Mouse (Mus musculus) lung, postnatal 36 days (tissue): ENCODE data around the gene Zfp704.

Experiments used
- DNase-seq: peaks from one replicate; pipeline ENCODE4 v3.0.0; 2022; ENCODE audit warnings: mixed read lengths

Gene Zfp704

DNA sequence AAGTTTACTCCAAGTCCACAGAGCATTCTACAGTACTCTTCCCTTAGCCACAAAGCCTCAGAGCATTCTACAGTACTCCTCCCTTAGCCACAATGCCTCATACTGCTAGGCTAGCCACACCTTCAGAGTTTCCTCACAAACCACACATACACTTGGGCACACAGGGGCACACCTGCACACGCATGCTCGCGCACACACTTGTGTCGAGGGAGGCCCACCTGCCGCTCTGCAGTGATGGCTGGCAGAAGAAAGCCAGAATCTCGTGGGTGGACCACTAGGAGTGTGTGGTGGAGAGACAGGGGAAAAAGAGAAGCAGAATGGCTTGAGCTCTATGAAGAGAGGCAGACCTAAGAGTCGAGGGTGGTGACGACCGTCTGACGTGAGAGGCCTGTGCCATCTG, 97.7 kb downstream of the Zfp704 start:
- no peak for DNase-seq

DNA sequence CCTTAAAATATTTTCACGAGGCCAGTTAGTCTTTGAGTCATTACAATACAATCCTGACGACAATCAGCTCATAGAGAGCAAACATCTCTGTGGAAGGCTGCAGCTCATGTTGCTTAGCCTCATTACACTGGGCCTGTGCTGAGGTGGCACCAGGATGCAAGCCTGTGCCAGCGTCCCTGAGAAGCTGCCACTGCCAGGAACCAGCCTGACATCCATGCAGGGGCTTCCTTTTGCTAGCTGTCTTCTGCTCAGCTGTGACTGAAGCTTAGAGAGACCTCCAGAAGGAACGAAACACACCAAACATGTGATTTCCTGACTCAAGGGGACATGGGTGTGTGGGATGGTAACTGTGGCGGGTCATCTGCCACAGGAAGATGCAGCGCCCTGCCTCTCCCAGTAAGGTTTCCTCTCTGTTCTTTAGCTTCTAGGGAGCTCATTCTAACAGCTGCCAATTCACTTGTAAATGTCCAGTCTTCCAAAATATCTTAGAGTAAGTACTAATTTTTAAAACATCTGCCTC, 104.1 kb downstream of the Zfp704 start:
- no peak for DNase-seq

DNA sequence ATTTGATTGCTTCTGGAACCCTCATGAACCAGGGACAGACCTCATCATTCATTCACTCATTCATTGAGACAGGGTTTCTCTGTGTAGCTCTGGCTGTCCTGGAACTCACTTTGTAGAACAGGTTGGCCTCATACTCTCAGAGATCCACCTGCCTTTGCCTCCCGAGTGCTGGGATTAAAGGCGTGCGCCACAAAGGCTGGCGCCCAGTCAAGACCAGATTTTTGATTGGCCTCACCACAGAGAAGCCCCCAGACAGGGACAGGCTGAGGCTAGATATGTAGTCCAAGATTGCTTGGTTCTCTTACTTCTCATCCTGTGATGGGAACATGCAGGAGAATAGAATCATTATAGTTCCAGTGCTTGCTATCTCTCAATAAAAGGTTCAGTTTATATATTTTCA, 105.5 kb downstream of the Zfp704 start:
- no peak for DNase-seq

DNA sequence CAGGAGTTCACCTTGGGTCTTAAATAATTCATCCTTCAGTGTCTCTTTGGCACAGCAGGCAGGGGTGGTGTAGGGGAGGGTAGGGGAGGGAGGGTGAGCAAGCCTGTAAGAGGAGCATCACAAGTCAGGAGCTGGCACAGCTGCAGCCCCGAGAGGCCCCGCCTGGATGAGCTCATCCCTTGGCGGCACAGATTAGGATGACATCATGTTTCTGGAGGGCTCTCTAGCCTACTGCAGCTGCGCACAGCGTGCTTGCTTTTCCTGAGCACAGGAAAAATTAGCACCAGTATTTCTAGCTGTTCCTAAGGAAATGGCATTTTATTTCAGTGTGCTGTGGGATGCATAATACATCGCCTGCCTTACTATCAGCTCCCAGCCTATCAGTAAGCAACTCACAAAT, 109.2 kb downstream of the Zfp704 start:
- peak; percentile 95 for DNase-seq

DNA sequence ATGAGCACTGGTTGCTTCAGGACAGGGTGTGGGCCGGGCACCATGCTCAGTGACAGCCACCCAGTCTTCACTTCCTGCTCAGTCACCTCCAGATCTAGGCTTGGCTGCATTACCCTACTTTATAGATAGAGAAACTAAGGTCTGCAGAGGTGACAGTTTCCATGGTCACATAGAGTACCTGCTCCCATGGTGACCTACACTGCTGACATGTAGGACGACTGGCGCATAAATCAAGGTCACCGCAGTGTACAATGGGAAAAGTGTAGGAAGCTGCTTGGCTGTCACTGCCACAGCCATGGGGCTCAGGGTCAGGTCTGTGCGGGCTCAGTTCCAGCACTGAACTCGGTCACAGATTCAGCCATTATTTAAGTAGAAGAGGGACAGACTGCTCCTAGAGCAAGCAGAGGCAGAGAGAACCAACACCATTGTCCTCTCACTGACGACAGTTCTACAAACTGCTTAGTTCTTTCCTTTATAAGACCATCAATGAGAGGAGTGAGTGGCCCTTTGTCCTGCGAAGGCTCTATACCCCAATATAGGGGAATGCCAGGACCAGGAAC, 109.8 kb downstream of the Zfp704 start:
- no peak for DNase-seq

DNA sequence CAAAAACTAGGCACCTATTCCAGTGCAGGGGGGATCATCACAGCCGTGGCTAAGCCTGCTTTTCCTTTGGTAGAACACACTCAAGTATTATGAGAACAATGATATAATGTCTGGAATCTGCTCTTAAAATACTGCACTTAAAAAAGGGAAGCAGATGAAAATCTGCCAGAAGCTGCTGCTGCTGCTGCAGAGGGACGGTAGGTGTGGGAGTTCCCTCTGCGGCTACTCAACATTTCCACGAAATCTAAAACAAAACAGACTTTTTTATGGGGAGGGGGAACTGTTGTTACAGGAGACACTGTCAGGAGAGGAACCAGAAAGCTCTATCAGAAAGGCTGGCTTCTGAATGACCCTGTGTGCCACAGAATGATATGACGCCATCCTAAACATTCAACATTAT, 110.4 kb downstream of the Zfp704 start:
- DNase-seq: no peak

DNA sequence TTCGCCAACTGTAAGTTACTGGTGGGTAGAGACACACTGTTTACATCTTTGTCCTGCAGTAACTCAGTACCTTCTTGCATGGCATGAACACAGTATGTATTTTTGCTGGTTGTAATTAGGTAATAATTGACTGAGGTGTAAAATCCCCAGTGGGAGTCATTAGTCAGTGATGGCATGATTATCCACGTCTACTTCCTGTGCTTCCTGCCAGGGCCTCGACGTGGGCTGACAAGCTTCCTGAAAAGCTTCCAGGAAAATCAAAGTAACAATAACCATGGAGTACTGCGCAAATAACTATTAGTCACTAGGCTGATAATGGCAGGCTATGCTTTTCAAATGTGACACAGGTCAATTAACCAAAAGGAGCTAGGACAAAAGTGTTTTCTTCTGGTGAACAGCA, 112.6 kb downstream of the Zfp704 start:
- no peak for DNase-seq

DNA sequence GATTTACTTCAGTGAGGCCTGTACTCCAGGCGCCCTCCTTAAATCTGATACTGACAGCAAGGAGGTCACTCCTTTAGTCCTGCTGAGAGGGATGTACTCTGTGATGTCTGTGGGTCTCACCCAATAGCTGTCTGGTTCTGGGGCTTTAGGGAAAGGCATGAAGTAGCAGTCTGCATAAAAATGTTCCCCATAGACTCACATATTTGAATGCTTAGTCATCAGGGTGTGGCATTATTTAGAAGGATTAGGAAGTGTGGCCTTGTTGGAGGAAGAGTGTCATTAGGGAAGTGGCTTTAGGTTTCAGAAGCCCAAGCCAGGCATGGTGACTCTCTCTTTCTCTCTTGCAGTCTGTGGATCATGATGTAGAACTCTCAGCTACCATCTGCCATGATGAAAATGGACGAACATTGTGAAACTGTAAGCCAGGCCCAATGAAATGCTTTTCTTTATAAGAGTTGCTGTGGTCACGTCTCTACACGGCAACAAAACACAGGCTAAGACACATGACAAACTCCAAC, 118.1 kb downstream of the Zfp704 start:
- DNase-seq: no peak

DNA sequence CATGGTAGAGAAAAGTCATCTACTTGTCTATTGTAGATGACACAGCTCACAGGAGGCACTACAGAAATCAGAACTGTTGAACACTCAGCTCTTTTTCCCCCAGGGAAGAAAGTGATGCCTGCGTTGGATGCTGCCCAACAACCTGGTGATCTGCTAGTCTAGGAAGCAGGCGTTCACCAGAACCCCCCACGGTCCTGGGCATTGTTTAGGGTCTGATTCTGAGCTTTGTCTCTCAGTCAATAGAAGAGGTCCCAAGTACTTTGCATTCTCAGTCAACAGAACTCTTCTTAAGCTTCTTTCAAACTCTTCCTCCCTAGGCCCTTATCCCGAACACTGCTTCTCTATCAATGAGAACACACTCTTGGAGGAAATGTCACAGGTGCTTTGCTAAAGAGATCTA, 122.2 kb downstream of the Zfp704 start:
- no peak for DNase-seq

DNA sequence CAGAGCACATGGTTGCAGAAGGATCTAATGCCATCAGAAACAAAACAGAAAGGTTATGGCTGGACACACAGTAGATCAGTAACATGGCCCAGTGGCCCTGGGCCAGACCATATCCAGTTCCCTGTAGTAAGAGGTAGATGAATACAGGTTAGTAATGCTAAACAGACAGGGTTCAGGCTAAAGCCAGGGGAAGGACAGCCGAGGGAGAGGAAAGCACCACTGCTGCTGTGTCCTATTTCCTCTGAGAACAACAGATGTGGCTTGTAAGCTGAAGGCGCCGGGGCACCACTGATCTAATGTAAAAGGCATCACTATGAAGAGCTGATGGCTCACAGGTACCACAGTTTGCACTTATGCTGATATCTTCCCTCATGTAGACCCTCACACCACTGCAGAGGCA, 124.4 kb downstream of the Zfp704 start:
- no peak for DNase-seq

DNA sequence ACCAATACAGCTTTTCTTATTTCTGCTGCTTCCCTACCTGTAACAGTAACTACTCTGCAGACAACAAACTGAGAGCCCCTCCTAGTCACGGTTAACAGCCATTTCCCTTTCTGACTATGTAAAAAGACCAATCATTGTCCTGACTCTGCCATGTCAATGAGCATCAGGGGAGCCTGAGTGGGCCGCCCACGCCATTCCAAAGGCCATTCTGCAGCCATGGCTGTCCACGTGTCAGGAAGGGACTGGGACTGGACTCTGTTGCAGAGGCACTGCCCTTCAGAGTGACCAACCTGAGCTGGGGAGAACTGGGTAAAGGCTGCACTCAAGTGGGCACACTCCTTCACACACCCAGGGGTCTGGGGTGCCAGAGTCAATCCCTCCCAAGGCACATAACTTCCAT, 127.9 kb downstream of the Zfp704 start:
- no peak for DNase-seq

DNA sequence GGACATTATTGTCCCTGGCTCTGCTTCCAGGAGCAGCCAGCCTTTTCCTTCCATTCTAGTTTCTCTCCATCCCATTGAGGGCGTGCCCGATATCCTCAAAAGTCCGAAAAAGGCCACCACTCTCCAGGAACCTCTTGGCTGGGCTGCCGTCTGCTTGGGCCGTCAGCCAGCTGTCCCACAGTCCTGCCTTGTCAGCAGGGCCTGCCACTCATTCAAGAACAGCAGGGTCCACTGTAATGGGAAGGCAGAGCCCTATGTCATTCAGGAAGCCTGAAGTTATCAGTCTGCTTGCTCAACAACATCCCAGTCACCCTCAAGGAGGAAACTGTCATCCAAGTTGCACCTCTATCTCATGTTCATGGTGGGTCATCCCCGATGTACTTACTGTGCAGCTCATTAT, 128.5 kb downstream of the Zfp704 start:
- peak; percentile 27 for DNase-seq

DNA sequence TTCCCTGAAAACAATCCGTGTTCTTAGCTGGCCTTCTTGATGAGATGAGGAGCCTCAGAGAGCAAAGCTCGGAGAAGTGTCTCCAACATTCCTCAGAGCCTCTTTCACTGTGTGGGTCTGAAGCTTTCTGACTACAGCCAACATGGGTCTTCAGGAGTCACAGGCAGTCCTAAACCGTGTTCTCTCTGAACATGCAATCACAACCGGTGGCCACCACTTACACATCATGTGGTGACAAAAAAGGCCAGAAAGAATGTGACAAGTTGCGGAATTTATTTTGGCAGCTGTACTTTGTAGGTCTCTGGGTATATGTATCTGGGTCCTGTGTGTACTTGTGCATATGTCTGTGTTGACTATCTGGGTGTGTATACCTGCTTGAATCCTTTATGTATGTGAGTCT, 128.9 kb downstream of the Zfp704 start:
- no peak for DNase-seq

DNA sequence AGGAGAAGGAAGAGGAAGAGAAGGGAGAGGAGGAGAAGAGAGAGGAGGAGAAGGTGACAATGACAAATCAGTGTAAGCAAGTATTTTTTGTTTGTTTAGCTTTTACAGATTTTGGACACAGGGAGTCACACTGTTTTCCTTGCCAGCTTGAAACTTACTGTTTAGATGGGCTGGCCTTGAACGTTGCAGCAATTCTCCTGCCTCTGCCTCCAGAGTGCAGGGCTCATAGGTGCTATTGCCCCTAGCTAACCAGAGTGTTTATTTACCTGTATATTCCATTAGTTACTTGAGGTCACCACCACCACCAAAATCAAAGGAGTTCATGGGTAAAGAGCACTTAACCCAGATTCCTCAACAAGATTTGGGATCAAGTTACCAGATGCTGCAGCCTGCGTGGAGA, 132.5 kb downstream of the Zfp704 start:
- no peak for DNase-seq

DNA sequence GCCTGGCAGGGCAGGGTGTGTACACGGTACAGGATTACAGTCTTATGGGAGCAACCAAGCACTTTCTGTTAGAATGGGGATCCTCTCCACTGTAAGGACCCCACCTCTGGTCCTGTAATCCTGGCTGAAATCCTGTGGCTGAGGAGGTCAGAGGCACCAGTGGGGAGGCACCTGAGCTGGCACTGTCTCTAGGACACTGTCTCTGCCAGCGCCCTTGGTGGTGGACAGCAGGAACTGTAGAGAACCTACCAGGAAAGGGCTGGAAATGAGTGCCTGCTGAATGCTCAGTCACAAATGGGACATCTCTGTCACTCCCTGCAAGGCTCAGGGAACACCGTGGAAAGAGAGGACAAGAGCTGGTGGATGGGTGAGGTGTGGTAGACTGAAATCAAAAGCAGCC, 133.5 kb downstream of the Zfp704 start:
- DNase-seq: no peak

DNA sequence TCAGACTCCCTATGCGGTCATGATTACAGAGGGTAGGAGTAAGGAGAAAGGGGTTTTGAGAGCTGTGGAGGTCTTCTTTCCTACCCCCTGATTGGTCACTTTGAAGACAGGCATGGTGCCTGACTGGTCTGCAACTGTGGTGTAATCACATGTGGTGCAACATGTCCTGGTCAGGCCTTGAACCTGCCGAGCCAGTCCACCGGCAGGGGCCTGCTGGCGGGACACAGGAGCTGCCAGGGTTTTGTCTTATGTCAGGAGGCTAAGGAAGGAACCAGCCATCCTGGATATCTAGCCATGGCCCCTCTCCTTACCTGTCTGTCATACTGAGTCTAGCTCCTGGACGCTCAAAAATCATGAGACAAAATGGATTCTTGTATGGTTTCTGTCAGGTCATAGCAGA, 134.4 kb downstream of the Zfp704 start:
- no peak for DNase-seq

DNA sequence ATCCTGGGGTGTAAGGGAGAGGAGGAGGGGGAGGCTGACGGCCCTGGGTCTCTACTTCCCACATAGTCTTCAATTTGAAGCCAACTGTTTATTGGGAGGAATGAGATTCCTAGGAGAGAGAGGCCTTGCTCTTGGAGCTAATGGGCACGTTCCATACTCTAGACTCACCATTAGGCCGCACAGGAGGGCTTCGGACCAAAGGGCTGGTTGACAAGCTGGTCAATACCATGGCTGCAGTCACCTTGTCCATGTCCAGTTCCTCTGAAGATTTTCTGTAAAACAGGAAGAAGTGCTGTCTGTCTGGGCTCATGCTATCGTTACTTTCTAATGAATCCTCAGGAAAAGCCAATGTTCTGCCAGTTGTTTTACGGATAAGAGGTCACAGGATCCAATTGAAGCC, 135.6 kb downstream of the Zfp704 start:
- DNase-seq: no peak

DNA sequence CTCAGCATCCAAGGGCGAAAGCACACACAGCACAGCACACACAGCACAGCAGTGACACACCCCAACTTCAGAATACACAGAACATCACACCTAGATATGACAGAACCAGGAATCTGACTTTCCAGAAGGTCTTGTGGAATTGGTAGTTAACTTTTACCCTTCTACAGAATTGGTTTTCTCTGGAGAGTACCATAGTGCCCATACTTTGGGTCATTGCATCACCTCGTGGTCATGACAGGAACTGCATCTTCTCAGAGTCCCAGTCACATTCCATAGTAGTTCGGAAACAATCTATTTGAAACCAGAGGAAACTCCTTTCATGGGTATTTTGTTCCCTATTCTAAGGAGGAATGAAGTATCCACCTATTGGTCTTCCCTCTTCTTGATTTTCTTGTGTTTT, 143.6 kb downstream of the Zfp704 start:
- peak; percentile 83 for DNase-seq

DNA sequence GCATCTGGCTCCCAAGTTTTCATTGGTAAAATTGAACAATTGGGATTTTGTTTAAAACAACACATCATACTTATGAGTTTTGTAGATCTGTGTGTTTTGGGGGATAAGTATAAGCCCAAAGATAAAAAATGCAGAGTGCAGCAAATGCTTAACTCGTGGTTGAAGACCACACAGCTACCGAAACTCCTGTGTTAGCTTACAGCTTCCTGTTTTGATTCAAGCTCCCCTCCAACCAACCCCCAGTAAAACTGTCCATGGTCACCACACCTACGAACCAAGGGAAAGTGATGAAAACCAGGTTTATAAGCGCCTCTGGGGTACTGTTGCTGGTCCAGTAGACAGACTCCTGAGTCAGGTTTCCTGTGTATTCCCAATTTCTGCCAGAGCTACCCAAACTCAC, 144.2 kb downstream of the Zfp704 start:
- DNase-seq: no peak

DNA sequence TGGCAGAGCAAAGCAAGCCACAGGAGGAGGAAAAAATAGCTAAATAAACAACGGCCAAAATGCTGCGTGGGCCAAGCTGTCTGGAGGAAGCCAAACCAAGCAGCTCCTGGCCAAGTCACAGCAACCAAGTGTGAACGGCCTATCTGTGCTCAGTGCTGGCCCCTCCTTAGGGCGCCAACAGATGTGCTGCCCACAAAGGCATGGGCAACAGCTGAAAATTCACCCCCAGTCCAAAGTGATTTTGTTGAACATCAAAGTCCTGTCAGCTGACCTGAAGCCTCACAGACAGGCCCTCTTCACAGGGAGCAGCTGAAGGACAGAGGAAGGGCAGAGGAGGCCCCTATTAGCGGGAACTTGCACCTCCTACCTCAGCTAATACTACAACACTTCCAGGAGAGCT, 148.2 kb downstream of the Zfp704 start:
- DNase-seq: peak; percentile 30

DNA sequence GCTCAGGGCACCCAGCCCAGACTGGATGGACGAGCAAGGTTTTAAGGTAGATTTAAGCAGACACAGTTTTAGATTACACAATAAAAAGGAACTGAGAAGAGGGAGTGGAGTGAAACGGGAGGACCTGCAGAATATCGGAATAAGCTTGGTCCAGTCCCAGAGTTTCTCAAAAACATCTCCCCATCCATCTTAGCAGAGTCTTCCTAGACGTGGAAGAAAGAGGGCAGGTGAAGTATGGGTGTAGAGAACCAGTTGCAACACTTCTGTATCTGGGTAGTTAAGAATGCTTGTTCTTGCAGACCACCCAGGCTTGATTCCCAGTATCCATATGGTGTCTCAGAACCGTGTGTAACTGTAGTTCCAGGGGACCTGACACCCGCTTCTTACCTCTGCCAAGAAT, 149.6 kb downstream of the Zfp704 start:
- DNase-seq: no peak

DNA sequence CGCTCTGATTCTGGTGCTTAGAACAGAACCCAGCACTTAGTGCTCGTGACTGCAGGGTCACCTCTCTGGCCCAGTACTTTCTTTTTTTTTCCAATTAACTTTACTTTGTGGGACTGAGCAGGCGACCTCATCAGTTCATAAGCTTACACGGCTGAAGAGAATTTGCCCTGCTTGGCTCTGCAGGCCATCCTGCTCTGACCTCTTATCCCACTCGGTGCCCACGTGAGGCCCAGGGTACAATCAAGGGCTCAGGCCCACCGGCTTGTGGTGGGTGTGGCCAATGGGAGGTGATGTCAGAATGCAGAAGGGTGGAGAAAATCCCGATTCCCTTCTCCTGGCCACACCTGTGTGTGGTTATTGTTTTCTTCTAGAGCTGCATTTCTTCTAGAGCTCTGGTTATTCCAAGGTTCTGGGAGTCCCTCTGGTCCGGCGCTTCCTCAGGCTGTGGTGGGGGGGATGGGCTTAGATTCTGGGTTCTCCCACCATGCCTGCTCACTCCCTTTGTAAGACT, 153.4 kb downstream of the Zfp704 start:
- DNase-seq: no peak

DNA sequence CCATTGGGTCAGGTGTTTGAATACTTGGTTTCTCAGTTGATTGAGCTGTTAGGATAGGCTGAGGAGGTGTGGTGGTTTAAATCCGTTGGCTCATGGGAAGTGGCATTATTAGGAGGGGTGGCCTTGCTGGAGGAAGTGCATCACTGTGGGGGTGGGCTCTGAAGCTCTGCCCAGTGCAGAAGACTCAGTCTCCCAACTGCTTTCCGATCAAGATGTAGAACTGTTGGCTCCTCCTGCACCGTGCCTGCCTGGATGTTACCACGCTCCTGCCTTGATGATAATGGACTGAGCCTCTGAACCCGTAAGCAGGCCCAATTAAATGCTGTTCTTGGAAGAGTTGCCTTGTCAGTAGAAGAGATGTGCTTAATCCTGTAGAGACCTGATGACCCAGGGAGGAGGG, 154.5 kb downstream of the Zfp704 start:
- no peak for DNase-seq

DNA sequence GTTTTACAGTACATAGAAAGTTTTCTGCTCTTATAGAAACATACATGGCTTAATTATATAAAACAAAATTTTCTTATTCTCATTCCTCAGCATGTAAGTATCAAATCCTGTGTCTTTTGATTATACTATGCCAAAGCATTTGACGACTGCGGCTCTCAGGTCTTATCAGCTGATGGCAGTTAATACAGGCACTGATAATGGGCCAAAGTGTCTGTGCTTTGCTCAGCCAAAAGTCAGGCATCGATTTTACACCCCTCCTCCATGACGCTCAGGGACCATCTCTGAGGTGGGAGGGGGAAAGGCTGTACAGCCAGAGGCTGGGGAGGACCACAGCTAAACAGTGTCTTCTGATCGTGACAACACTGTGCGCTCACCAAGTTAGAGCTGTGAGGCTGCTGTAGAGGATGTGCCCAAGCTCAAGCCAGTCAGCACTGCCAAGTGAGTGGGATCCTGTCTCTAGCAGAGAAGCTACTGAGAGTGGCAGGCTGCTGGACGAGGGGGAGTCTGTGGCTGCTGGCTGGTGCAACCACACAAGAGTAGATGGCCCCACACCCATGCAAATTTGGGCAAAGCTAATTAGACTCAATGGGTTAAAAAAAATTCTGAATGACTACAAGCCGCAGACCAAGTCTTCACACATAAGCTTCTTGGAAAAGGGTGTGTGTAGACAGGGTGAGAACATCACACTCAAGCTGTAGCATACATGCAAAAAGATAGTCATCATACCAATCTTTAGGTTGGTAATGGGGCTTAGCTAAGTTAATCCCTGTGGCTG, 155.1 kb downstream of the Zfp704 start:
- no peak for DNase-seq
